Mouse (Mus musculus) MEL (cell line): ENCODE measurements around the gene Far2. TPM values are rescaled to one million over a fixed set of nuclear protein-coding genes. Genes with fewer than 3 reads are reported as not detected.

Experiments
- DNase-seq: peaks from one replicate; pipeline ENCODE4 v3.0.0; 2011; ENCODE audit warnings: low read depth, low spot score
- H3K27ac ChIP-seq: 2 replicates; pipeline ENCODE4 v1.5.1; 2012; ENCODE audit warnings: low read depth, mild to moderate bottlenecking, control low read depth, low read length, moderate library complexity; ENCODE audit not compliant: control insufficient read depth
- H3K27me3 ChIP-seq, 2 experiments: fragments of 150-350 bp in 1 of 2; sonication (generic) in 1 of 2; 2 replicates each; pipeline ENCODE4 v1.6.1; 2012; ENCODE audit warnings: low read length in 2 of 2, mild to moderate bottlenecking in 2 of 2, improper control_type of control experiment in 1 of 2, moderate library complexity in 1 of 2; ENCODE audit not compliant: insufficient read depth in 2 of 2, control insufficient read depth in 1 of 2
- H3K36me3 ChIP-seq, 2 experiments: 2 replicates each; pipeline ENCODE4 v1.6.1; 2012 to 2014; ENCODE audit warnings: low read length in 2 of 2, improper control_type of control experiment in 1 of 2, inconsistent platforms in 1 of 2, mild to moderate bottlenecking in 1 of 2; ENCODE audit not compliant: insufficient read depth in 2 of 2, control insufficient read depth in 1 of 2
- H3K4me1 ChIP-seq, 2 experiments: fragments of 150-350 bp in 1 of 2; sonication (generic) in 1 of 2; 2 replicates each; pipeline ENCODE4 v1.6.1; 2012; ENCODE audit warnings: low read length in 2 of 2, improper control_type of control experiment in 1 of 2, mild to moderate bottlenecking in 1 of 2; ENCODE audit not compliant: insufficient read depth in 2 of 2, control insufficient read depth in 1 of 2
- H3K4me3 ChIP-seq, 2 experiments: fragments of 150-350 bp in 1 of 2; sonication (generic) in 1 of 2; 2 replicates each; pipeline ENCODE4 v1.5.1; 2012; ENCODE audit warnings: low read depth in 2 of 2, low read length in 2 of 2, mild to moderate bottlenecking in 2 of 2, moderate library complexity in 2 of 2, control low read depth in 1 of 2, improper control_type of control experiment in 1 of 2; ENCODE audit not compliant: control insufficient read depth in 1 of 2, insufficient read depth in 1 of 2
- H3K79me2 ChIP-seq: 2 replicates; pipeline ENCODE4 v1.6.1; 2012; ENCODE audit warnings: mild to moderate bottlenecking, low read length, moderate library complexity; ENCODE audit not compliant: control insufficient read depth, poor library complexity, insufficient read depth
- H3K9ac ChIP-seq: 2 replicates; pipeline ENCODE4 v1.6.1; 2012; ENCODE audit warnings: low read depth, mild to moderate bottlenecking, control low read depth, low read length, moderate library complexity; ENCODE audit not compliant: control insufficient read depth, poor library complexity, severe bottlenecking
- H3K9me3 ChIP-seq: fragments of 150-350 bp; sonication (generic); replicated peaks from 2 replicates; pipeline ENCODE4 v1.6.1; 2012; ENCODE audit warnings: mild to moderate bottlenecking, low read length, improper control_type of control experiment, moderate library complexity; ENCODE audit not compliant: insufficient read depth
- BHLHE40 ChIP-seq: IDR thresholded peaks from 2 replicates; pipeline ENCODE4 v1.6.1; 2012; ENCODE audit warnings: low read depth, mild to moderate bottlenecking, inconsistent platforms, low read length, improper control_type of control experiment, borderline replicate concordance
- CHD1 ChIP-seq: IDR thresholded peaks from 2 replicates; pipeline ENCODE4 v1.6.1; 2012; ENCODE audit warnings: low read depth, mild to moderate bottlenecking, inconsistent platforms, low read length, improper control_type of control experiment
- HCFC1 ChIP-seq: IDR thresholded peaks from 2 replicates; pipeline ENCODE4 v1.6.1; 2012; ENCODE audit warnings: low read depth, mild to moderate bottlenecking, inconsistent platforms, low read length, improper control_type of control experiment, moderate library complexity
- JUND ChIP-seq: IDR thresholded peaks from 2 replicates; pipeline ENCODE4 v1.6.1; 2011; ENCODE audit warnings: low read depth, mild to moderate bottlenecking, improper control_type of control experiment, low read length
- MAFK ChIP-seq: IDR thresholded peaks from 2 replicates; pipeline ENCODE4 v1.6.1; 2011; ENCODE audit warnings: low read depth, mild to moderate bottlenecking, low read length, improper control_type of control experiment, borderline replicate concordance
- MAX ChIP-seq: IDR thresholded peaks from 2 replicates; pipeline ENCODE4 v1.6.1; 2011; ENCODE audit warnings: low read length, improper control_type of control experiment
- MXI1 ChIP-seq: IDR thresholded peaks from 2 replicates; pipeline ENCODE4 v1.6.1; 2011; ENCODE audit warnings: mild to moderate bottlenecking, low read depth, low read length, improper control_type of control experiment
- NELFE ChIP-seq: IDR thresholded peaks from 2 replicates; pipeline ENCODE4 v1.6.1; 2011; ENCODE audit warnings: low read depth, low read length, improper control_type of control experiment
- NRF1 ChIP-seq: IDR thresholded peaks from 2 replicates; pipeline ENCODE4 v1.6.1; 2014; ENCODE audit warnings: low read depth, mild to moderate bottlenecking, inconsistent platforms, low read length, improper control_type of control experiment, moderate library complexity; ENCODE audit not compliant: poor library complexity, insufficient read depth, severe bottlenecking
- POLR2A ChIP-seq, 2 experiments: IDR thresholded peaks; 2 replicates each; pipeline ENCODE4 v1.6.1; 2011 to 2012; ENCODE audit warnings: low read length in 2 of 2, mild to moderate bottlenecking in 2 of 2, control low read depth in 1 of 2, improper control_type of control experiment in 1 of 2, low read depth in 1 of 2, moderate library complexity in 1 of 2; ENCODE audit not compliant: control insufficient read depth in 1 of 2, insufficient read depth in 1 of 2, poor library complexity in 1 of 2
- POLR2AphosphoS5 ChIP-seq: IDR thresholded peaks from 2 replicates; pipeline ENCODE4 v1.6.1; 2012; ENCODE audit warnings: low read depth, borderline replicate concordance, mild to moderate bottlenecking, inconsistent platforms, low read length, moderate library complexity, mixed read lengths
- RAD21 ChIP-seq: IDR thresholded peaks from 2 replicates; pipeline ENCODE4 v1.6.1; 2011; ENCODE audit warnings: mild to moderate bottlenecking, low read depth, low read length, improper control_type of control experiment
- SIN3A ChIP-seq: IDR thresholded peaks from 2 replicates; pipeline ENCODE4 v1.6.1; 2012; ENCODE audit warnings: low read length, improper control_type of control experiment, inconsistent platforms
- TAL1 ChIP-seq: IDR thresholded peaks from 2 replicates; pipeline ENCODE4 v1.6.1; 2012; ENCODE audit warnings: mild to moderate bottlenecking, inconsistent platforms, low read length, moderate library complexity, mixed read lengths
- UBTF ChIP-seq: IDR thresholded peaks from 2 replicates; pipeline ENCODE4 v1.6.1; 2012; ENCODE audit warnings: low read depth, mild to moderate bottlenecking, inconsistent platforms, low read length, improper control_type of control experiment, moderate library complexity, borderline replicate concordance; ENCODE audit not compliant: insufficient read depth
- ZC3H11A ChIP-seq: IDR thresholded peaks from 2 replicates; pipeline ENCODE4 v1.6.1; 2012; ENCODE audit warnings: low read depth, mild to moderate bottlenecking, inconsistent platforms, low read length, improper control_type of control experiment
- ZKSCAN1 ChIP-seq: IDR thresholded peaks from 2 replicates; pipeline ENCODE4 v1.6.1; 2012; ENCODE audit warnings: low read depth, mild to moderate bottlenecking, inconsistent platforms, low read length, improper control_type of control experiment, moderate library complexity
- ZNF384 ChIP-seq: IDR thresholded peaks from 2 replicates; pipeline ENCODE4 v1.6.1; 2012; ENCODE audit warnings: low read depth, mild to moderate bottlenecking, inconsistent platforms, low read length, improper control_type of control experiment
- polyA plus RNA-seq, 2 experiments: library from polyadenylated mRNA; stranded (reverse) in 1 of 2; unstranded in 1 of 2; fragments of >175 nt in 1 of 2; fragments of >200 nt in 1 of 2; gene quantifications; 2 replicates each; pipeline versions ENCODE4 v1.2.1 to v1.2.4; 2012; ENCODE audit warnings: low replicate concordance in 2 of 2, low read depth in 1 of 2; ENCODE audit not compliant: insufficient read length in 2 of 2, insufficient read depth in 1 of 2, missing spikeins in 1 of 2
- total RNA-seq: library from RNA; depleted of rRNA; stranded (reverse); fragments of 300-350 nt; gene quantifications from 2 replicates; pipeline ENCODE4 v1.2.3, GENCODE M21; 2012

The Far2 gene
- total and polyA plus RNA-seq, 3 experiments = 0.81 to 2.8 TPM; not detected in 1

DNA sequence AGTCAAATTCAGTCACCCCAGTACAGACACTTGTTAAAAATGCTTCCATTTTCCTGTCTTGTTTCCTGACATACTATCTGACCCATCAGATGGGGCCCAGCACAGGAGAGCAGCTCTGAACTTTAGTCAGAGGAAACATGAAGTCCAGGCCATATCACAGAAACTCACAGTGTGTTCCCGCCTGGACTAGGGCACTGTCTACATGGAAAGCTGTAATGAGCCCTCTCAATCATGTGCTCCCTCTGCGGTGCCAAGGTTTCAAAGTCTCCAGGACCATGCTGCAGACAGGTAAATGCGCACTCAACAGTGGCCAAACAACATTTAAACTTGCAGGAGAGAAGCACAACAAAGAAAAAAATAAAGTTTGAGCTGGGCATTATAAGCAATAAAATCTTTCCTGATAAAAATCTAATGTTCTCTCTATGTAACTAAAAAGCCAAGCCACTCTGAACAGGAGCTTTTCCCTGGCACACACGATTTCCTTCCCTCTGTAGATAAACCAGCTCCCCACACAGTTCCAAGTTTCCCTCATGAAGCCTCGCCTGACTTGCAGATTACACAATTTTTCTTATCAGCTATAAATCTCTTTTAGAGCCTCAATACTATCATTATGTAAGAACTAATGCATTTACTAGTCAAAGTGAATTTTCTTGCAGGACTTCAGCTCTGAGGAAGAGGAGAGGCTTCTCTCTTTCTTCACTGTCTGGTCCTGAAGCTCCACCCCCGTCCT is 147.1 kb downstream of the Far2 start:
- Histone ChIP-seq H3K9ac (no peak overlapping the region), H3K9me3 (no peaks in the 10 kb centered on the region), H3K4me1 (no peaks in the 10 kb centered on the region), H3K27ac (no peak overlapping the region), H3K27me3 (no peaks in the 10 kb centered on the region), H3K79me2 (no peaks in the 10 kb centered on the region), H3K4me3 (no peak overlapping the region), H3K36me3 (peaks cover 0 to 17% of the 10 kb centered on the region in 2 experiments; a peak in 2 of 4 replicates)
- no peak for DNase-seq
- no peak for TF ChIP-seq CHD1
- no peak for TF ChIP-seq POLR2AphosphoS5
- no peak for TF ChIP-seq SIN3A
- TF ChIP-seq BHLHE40 = no peak
- TF ChIP-seq MAFK = no peak
- TF ChIP-seq HCFC1 = no peak
- no peak for TF ChIP-seq POLR2A (IDR thresholded peaks at IDR 0.05; ENCODE audit: control insufficient read depth in 1 of 2, insufficient read depth in 1 of 2, low read depth in 1 of 2, low read length in 2 of 2, poor library complexity in 1 of 2)
- TF ChIP-seq NELFE = no peak
- no peak for TF ChIP-seq UBTF
- no peak for TF ChIP-seq NRF1
- TF ChIP-seq MXI1 = no peak

DNA sequence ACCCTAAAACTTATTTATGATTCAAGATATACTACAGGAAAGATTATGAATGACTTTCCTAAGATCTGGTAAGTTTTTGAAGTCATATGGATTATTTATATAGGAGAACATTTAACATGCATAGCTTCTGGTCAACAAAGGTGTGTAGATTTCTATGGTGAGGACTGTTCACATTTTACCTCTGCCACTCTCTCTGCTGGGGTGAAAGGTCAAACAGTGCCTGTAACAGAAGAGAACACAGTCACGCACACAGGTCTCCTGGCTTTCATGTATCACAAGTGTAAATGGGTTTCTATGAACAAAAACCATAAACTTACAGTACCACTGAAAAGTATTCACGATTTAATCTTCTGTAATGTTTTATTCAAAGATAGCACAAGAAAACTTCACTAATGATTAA is 152.1 kb downstream of the Far2 start:
- Histone ChIP-seq H3K79me2 (no peaks in the 10 kb centered on the region; the same call in 1 of the 2 replicates), H3K4me1 (no peaks in the 10 kb centered on the region), H3K27me3 (no peaks in the 10 kb centered on the region), H3K27ac (no peak overlapping the region), H3K9ac (no peak overlapping the region), H3K9me3 (no peaks in the 10 kb centered on the region), H3K36me3 (peaks cover 0 to 27% of the 10 kb centered on the region in 2 experiments; a peak in 2 of 4 replicates), H3K4me3 (no peak overlapping the region)
- no peak for DNase-seq
- TF ChIP-seq MXI1 = no peak
- TF ChIP-seq ZC3H11A = no peak
- TF ChIP-seq JUND = no peak

DNA sequence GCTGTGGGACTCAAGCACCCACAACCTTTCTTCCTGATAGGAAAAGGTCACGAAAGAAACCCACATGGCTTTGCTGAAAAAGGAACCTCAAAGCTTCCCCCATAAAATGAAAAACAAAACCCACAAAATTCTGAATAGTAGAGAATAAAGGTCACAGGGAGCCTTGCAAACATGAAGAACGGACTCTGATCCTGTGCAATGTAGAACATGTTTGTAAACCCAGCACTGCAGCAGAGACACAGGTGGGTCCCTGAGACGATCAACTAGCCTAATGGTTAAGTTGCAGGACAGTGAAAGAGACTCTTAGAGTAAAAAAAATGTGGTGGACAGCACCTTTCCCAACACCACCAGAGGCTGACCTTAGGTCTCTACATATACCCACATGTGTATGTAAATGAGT is 152.7 kb downstream of the Far2 start:
- H3K79me2 ChIP-seq = no peaks in the 10 kb centered on the region; the same call in 1 of the 2 replicates

More for the DNA sequence above, 152.7 kb downstream of the Far2 start:
- no peaks in the 10 kb centered on the region for H3K9me3 ChIP-seq
- no peaks in the 10 kb centered on the region for H3K27me3 ChIP-seq
- no peaks in the 10 kb centered on the region for H3K4me1 ChIP-seq
- DNase-seq = no peak
- peaks cover 0 to 29% of the 10 kb centered on the region in 2 experiments; a peak in 2 of 4 replicates for H3K36me3 ChIP-seq
- no peak overlapping the region for H3K9ac ChIP-seq
- no peak overlapping the region for H3K27ac ChIP-seq
- H3K4me3 ChIP-seq = no peak overlapping the region
- no peak for TF ChIP-seq MAFK
- no peak for TF ChIP-seq NRF1
- TF ChIP-seq ZNF384 = no peak
- no peak for TF ChIP-seq MAX
- TF ChIP-seq CHD1 = no peak
- no peak for TF ChIP-seq TAL1
- no peak for TF ChIP-seq RAD21
- TF ChIP-seq SIN3A = no peak
- no peak for TF ChIP-seq JUND
- no peak for TF ChIP-seq ZKSCAN1
